Mouse (Mus musculus): ENCODE data around the gene Gpr87.

DNA sequence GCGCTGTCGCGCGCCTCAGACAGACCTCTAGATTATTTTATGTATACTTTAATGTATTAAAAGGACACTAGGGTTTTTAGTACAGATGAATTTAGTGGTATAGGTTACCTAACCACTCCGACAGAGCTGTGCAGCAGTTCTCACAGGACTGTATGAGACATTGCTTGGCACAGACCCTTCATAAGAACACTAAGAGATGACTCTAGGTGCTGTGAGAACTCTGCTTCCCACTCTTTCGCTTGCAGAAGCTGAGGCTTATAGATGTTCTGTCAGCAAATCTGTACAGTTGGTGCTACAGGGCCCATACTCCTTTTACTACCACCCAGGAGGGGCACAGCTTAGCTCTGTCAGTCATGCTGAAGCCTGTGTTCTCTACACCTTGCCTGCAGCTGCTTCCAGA lies 3.2 kb downstream of the Gpr87 start:
- TF ChIP-seq POLR2A (IDR thresholded peaks at IDR 0.05; ENCODE audit: borderline replicate concordance, extremely low read depth, low read depth, low read length) (no peak), CTCF (IDR thresholded peaks at IDR 0.05; ENCODE audit: insufficient read depth, low read length) (no peak)
